Mouse (Mus musculus) ES-Bruce4 (cell line): ENCODE results near the gene Ift57. TPM values are rescaled to one million over a fixed set of nuclear protein-coding genes. Genes with fewer than 3 reads are reported as not detected.

Source experiments
- H3K27ac ChIP-seq: 2 replicates; pipeline ENCODE4 v1.5.1; 2012; ENCODE audit warnings: low read length, inconsistent platforms; ENCODE audit not compliant: insufficient read depth
- H3K27me3 ChIP-seq: 2 replicates; pipeline ENCODE4 v1.6.1; 2012; ENCODE audit warnings: mild to moderate bottlenecking, low read length, inconsistent platforms; ENCODE audit not compliant: control insufficient read depth, poor library complexity, insufficient read depth, severe bottlenecking
- H3K36me3 ChIP-seq: 2 replicates; pipeline ENCODE4 v1.6.1; 2012; ENCODE audit warnings: inconsistent platforms, mild to moderate bottlenecking, low read length, moderate library complexity; ENCODE audit not compliant: control insufficient read depth, poor library complexity, insufficient read depth, severe bottlenecking
- H3K4me1 ChIP-seq: one replicate; pipeline ENCODE4 v1.8.1; 2011; ENCODE audit warnings: low read length; ENCODE audit not compliant: control insufficient read depth, insufficient read depth
- H3K4me3 ChIP-seq: 2 replicates; pipeline ENCODE4 v1.5.1; 2011; ENCODE audit warnings: low read depth, mild to moderate bottlenecking, low read length
- H3K9ac ChIP-seq: 2 replicates; pipeline ENCODE4 v1.6.1; 2012; ENCODE audit warnings: low read depth, mild to moderate bottlenecking, inconsistent platforms; ENCODE audit not compliant: poor library complexity, severe bottlenecking
- H3K9me3 ChIP-seq: replicated peaks from 2 replicates; pipeline ENCODE4 v1.6.1; 2012; ENCODE audit warnings: mild to moderate bottlenecking, low read length, inconsistent platforms; ENCODE audit not compliant: control insufficient read depth, poor library complexity, insufficient read depth, severe bottlenecking
- CTCF ChIP-seq: IDR thresholded peaks from one replicate; pipeline ENCODE4 v1.8.1; 2011; ENCODE audit warnings: low read depth, low read length
- EP300 ChIP-seq: IDR thresholded peaks from 2 replicates; pipeline ENCODE4 v1.6.1; 2011; ENCODE audit warnings: low read depth, low read length; ENCODE audit not compliant: insufficient read depth
- POLR2A ChIP-seq: IDR thresholded peaks from one replicate; pipeline ENCODE4 v1.8.1; 2011; ENCODE audit warnings: low read length; ENCODE audit not compliant: insufficient read depth
- polyA plus RNA-seq: library from polyadenylated mRNA; stranded (reverse); fragments of >200 nt; gene quantifications from 2 replicates; pipeline ENCODE4 v1.2.4, GENCODE M21; 2011; ENCODE audit warnings: low read depth; ENCODE audit not compliant: missing spikeins, insufficient read depth, insufficient read length

Ift57 gene
- polyA plus RNA-seq, 1 experiment: 18.3 TPM

DNA sequence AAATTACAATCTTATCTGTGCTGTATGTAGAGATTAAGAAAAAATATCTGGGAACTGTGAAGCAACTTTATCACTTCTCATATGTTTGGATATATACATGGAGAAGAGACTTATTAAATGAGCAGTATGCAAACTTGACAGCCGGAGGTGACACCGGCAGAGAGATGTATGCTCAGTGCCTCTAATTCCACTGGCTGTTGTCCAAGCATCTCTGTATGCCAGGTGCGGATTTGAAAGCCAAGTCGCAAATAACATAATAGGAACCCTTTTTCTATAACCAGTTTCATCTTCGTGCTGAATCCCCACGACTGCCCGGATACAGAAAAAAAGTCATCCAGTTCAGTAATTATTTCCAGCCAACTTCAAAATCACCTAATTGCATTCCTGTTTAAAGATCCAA lies 34.4 kb upstream of the Ift57 start:
- Histone ChIP-seq H3K4me3 (no peak overlapping the region), H3K27ac (no peak overlapping the region), H3K9ac (no peak overlapping the region), H3K4me1 (no peaks in the 10 kb centered on the region), H3K9me3 (no peaks in the 10 kb centered on the region), H3K36me3 (no peaks in the 10 kb centered on the region), H3K27me3 (no peaks in the 10 kb centered on the region)
- TF ChIP-seq EP300 (no peak), CTCF (no peak), POLR2A (no peak)

DNA sequence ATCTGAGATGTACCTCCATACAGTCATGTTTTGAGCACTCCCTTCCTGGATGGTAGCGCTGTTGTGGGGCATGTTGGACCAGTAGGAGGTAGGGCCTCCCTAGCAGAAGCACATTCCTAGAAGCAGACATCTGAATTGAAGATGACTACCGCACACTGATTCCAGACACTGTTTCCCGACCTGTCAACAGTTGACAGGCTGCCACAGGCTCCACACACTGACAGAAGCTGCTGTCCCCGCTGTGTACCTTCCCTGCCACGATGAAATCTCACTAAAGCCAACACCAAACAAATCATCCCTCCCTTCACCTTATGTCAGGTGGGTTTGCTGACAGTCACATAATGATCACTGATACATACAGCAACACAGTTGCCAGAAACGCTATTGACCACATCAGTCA lies 19.4 kb upstream of the Ift57 start:
- no peaks in the 10 kb centered on the region for H3K36me3 ChIP-seq
- H3K27ac ChIP-seq: no peak overlapping the region
- no peak overlapping the region for H3K9ac ChIP-seq
- no peaks in the 10 kb centered on the region for H3K27me3 ChIP-seq
- H3K4me3 ChIP-seq: no peak overlapping the region
- H3K9me3 ChIP-seq: no peaks in the 10 kb centered on the region
- no peak for TF ChIP-seq EP300
- H3K4me1 ChIP-seq: no peaks in the 10 kb centered on the region

GRCm38 (mm10) chr16:49684961-49685360 lies 14.1 kb upstream of the Ift57 start:
- no peak overlapping the region for H3K4me3 ChIP-seq
- no peaks in the 10 kb centered on the region for H3K4me1 ChIP-seq
- no peak overlapping the region for H3K9ac ChIP-seq
- no peak overlapping the region for H3K27ac ChIP-seq
- TF ChIP-seq POLR2A: no peak
- no peak for TF ChIP-seq EP300
- no peak for TF ChIP-seq CTCF
- no peaks in the 10 kb centered on the region for H3K27me3 ChIP-seq
- no peaks in the 10 kb centered on the region for H3K9me3 ChIP-seq
- no peaks in the 10 kb centered on the region for H3K36me3 ChIP-seq

- Histone ChIP-seq H3K4me1 (no peaks in the 10 kb centered on the region), H3K36me3 (no peaks in the 10 kb centered on the region), H3K27ac (no peak overlapping the region), H3K27me3 (no peaks in the 10 kb centered on the region), H3K4me3 (no peak overlapping the region; the same call in 1 of the 2 replicates), H3K9me3 (no peaks in the 10 kb centered on the region), H3K9ac (0 out of 2 replicates have a peak overlapping the region, but pooled peaks have one; percentile 40)
- TF ChIP-seq POLR2A: no peak
- TF ChIP-seq EP300: no peak
- TF ChIP-seq CTCF: no peak
Observed at GRCm38 (mm10) chr16:49699821-49700220, 788 bp downstream of the Ift57 start.

- no peak overlapping the region for H3K9ac ChIP-seq
- H3K36me3 ChIP-seq: no peaks in the 10 kb centered on the region
- no peak overlapping the region for H3K4me3 ChIP-seq
- H3K4me1 ChIP-seq: no peaks in the 10 kb centered on the region
- H3K27ac ChIP-seq: no peak overlapping the region
- TF ChIP-seq CTCF (no peak), POLR2A (no peak), EP300 (no peak)
- H3K9me3 ChIP-seq: no peaks in the 10 kb centered on the region
- no peaks in the 10 kb centered on the region for H3K27me3 ChIP-seq
Observed at GRCm38 (mm10) chr16:49708074-49708473, 9.0 kb downstream of the Ift57 start.

- no peaks in the 10 kb centered on the region for H3K4me1 ChIP-seq
- H3K36me3 ChIP-seq: no peaks in the 10 kb centered on the region
- no peak overlapping the region for H3K9ac ChIP-seq
- TF ChIP-seq CTCF: no peak
- no peak overlapping the region for H3K4me3 ChIP-seq
- H3K27ac ChIP-seq: no peak overlapping the region
- no peaks in the 10 kb centered on the region for H3K27me3 ChIP-seq
- H3K9me3 ChIP-seq: no peaks in the 10 kb centered on the region
Observed at GRCm38 (mm10) chr16:49710188-49710587, 11.2 kb downstream of the Ift57 start.

GRCm38 (mm10) chr16:49713302-49713701 lies 14.3 kb downstream of the Ift57 start:
- Histone ChIP-seq H3K4me3 (no peak overlapping the region), H3K36me3 (no peaks in the 10 kb centered on the region)

More at GRCm38 (mm10) chr16:49713302-49713701, 14.3 kb downstream of the Ift57 start:
- no peaks in the 10 kb centered on the region for H3K9me3 ChIP-seq
- no peaks in the 10 kb centered on the region for H3K27me3 ChIP-seq
- no peaks in the 10 kb centered on the region for H3K4me1 ChIP-seq
- H3K27ac ChIP-seq: no peak overlapping the region
- H3K9ac ChIP-seq: no peak overlapping the region
- TF ChIP-seq EP300 (no peak), POLR2A (no peak), CTCF (no peak)
